Mouse (Mus musculus): ENCODE results near the gene Shisa6.

Gene Shisa6

GRCm38 (mm10) chr11:66525371-66526045 is at the start of gene Shisa6:
Gene Shisa6 (minus strand): TSS chr11:66525964.
- DNase-seq (ENCODE audit: low spot score in 2 of 2): peak; percentile 49 to 59

- no peak for DNase-seq (ENCODE audit: low spot score in 2 of 2)
These were observed 48.1 kb upstream of the Shisa6 start for GRCm38 (mm10) chr11:66573888-66574287.

- no peak for DNase-seq (ENCODE audit: low spot score in 2 of 2)
These were observed 43.3 kb upstream of the Shisa6 start for GRCm38 (mm10) chr11:66569045-66569444.

- DNase-seq (ENCODE audit: low spot score in 2 of 2): peak; percentile 17 to 31
These were observed 42.6 kb upstream of the Shisa6 start for GRCm38 (mm10) chr11:66568386-66568791.

GRCm38 (mm10) chr11:66567382-66567781 is 41.6 kb upstream of the Shisa6 start:
- no peak for DNase-seq (ENCODE audit: low spot score in 2 of 2)

GRCm38 (mm10) chr11:66562274-66562673 is 36.5 kb upstream of the Shisa6 start:
- no peak for DNase-seq (ENCODE audit: low spot score in 2 of 2)

- DNase-seq (ENCODE audit: low spot score in 2 of 2): no peak
These were observed 12.1 kb upstream of the Shisa6 start for GRCm38 (mm10) chr11:66537820-66538219.

- no peak for DNase-seq (ENCODE audit: low spot score in 2 of 2)
These were observed 10.1 kb upstream of the Shisa6 start for GRCm38 (mm10) chr11:66535866-66536265.

GRCm38 (mm10) chr11:66535156-66535555 is 9.4 kb upstream of the Shisa6 start:
- no peak for DNase-seq (ENCODE audit: low spot score in 2 of 2)

GRCm38 (mm10) chr11:66534291-66534690 is 8.5 kb upstream of the Shisa6 start:
- DNase-seq (ENCODE audit: low spot score in 2 of 2): no peak

GRCm38 (mm10) chr11:66528146-66528545 is 2.4 kb upstream of the Shisa6 start:
- DNase-seq (ENCODE audit: low spot score in 2 of 2): no peak

GRCm38 (mm10) chr11:66527343-66527742 is 1.6 kb upstream of the Shisa6 start:
- DNase-seq (ENCODE audit: low spot score in 2 of 2): peak; percentile 26 to 44

- DNase-seq (ENCODE audit: low spot score in 2 of 2): peak; percentile 35 to 38
These were observed 1.2 kb upstream of the Shisa6 start for GRCm38 (mm10) chr11:66526981-66527320.

- peak; percentile 65 to 67 for DNase-seq (ENCODE audit: low spot score in 2 of 2)
These were observed 549 bp upstream of the Shisa6 start for GRCm38 (mm10) chr11:66526046-66526980.

GRCm38 (mm10) chr11:66524251-66524650 is 1.5 kb downstream of the Shisa6 start:
- peak; percentile 25 to 33 for DNase-seq (ENCODE audit: low spot score in 2 of 2)

GRCm38 (mm10) chr11:66522376-66522775 is 3.4 kb downstream of the Shisa6 start:
- DNase-seq (ENCODE audit: low spot score in 2 of 2): peak; percentile 56 to 67

GRCm38 (mm10) chr11:66519386-66519785 is 6.4 kb downstream of the Shisa6 start:
- no peak for DNase-seq (ENCODE audit: low spot score in 2 of 2)

- no peak for DNase-seq (ENCODE audit: low spot score in 2 of 2)
These were observed 11.4 kb downstream of the Shisa6 start for GRCm38 (mm10) chr11:66514346-66514745.

GRCm38 (mm10) chr11:66500951-66501350 is 24.8 kb downstream of the Shisa6 start:
- no peak for DNase-seq (ENCODE audit: low spot score in 2 of 2)

- no peak for DNase-seq (ENCODE audit: low spot score in 2 of 2)
These were observed 26.8 kb downstream of the Shisa6 start for GRCm38 (mm10) chr11:66498857-66499445.

- no peak for DNase-seq (ENCODE audit: low spot score in 2 of 2)
These were observed 29.5 kb downstream of the Shisa6 start for GRCm38 (mm10) chr11:66496235-66496634.

GRCm38 (mm10) chr11:66494391-66494790 is 31.4 kb downstream of the Shisa6 start:
- DNase-seq (ENCODE audit: low spot score in 2 of 2): no peak
